Mouse (Mus musculus): ENCODE measurements around the gene Eef1akmt3. TPM values are rescaled to one million over a fixed set of nuclear protein-coding genes. Genes with fewer than 3 reads are reported as not detected.
"Not testable (repeated sequence)": the region's sequence is repeated elsewhere in the genome, so short reads cannot be mapped to it uniquely, and the experiment has no call there.

Eef1akmt3 gene
- polyA plus RNA-seq, 1 experiment from 2014 or later, result 0.29 TPM

- no peak within 1 kb of the TSS for H3K4me2 ChIP-seq (ENCODE audit: low read depth, low read length)
- ATAC-seq (replicated peaks; ENCODE audit: insufficient number of reproducible peaks, low FRiP score, low TSS enrichment, low read depth) (no peak), DNase-seq (ENCODE audit: low spot score) (no peak)
- H3K4me3 ChIP-seq (ENCODE audit: low read depth, low read length), result no peak within 1 kb of the TSS
- no peaks in the 10 kb centered on the region for H3K9me3 ChIP-seq (replicated peaks; ENCODE audit: control insufficient read depth, low read length)
- H3K9ac ChIP-seq (replicated peaks; ENCODE audit: low read length), result no peak within 1 kb of the TSS
- peaks cover 4% of the 10 kb centered on the region for H3K4me1 ChIP-seq (ENCODE audit: control insufficient read depth, insufficient read depth, low read length)
- 63% methylated on average over 9 of the region's 9 CpGs for WGBS
- no peak within 1 kb of the TSS for H3K27ac ChIP-seq (replicated peaks; ENCODE audit: low read depth, low read length)
- H3K27me3 ChIP-seq (ENCODE audit: control insufficient read depth, insufficient read depth, low read length), result peaks cover 18% of the 10 kb centered on the region
- no peaks in the 10 kb centered on the region for H3K36me3 ChIP-seq (replicated peaks; ENCODE audit: control insufficient read depth, insufficient read depth, low read depth, low read length)
Measured at GRCm38 (mm10) chr10:127075080-127075479, 33.8 kb upstream of the Eef1akmt3 start, which contains the start of gene Agap2. Gene Agap2, plus strand, starts transcription at chr10:127075284.

GRCm38 (mm10) chr10:127073981-127074380 is 32.7 kb upstream of the Eef1akmt3 start:
- Histone ChIP-seq H3K9me3 (replicated peaks; ENCODE audit: control insufficient read depth, low read length) (no peaks in the 10 kb centered on the region), H3K4me3 (ENCODE audit: low read depth, low read length) (no peak overlapping the region), H3K27me3 (ENCODE audit: control insufficient read depth, insufficient read depth, low read length) (peaks cover 7% of the 10 kb centered on the region), H3K4me1 (ENCODE audit: control insufficient read depth, insufficient read depth, low read length) (peaks cover 2% of the 10 kb centered on the region; the same call in 1 of the 2 replicates), H3K36me3 (replicated peaks; ENCODE audit: control insufficient read depth, insufficient read depth, low read depth, low read length) (no peaks in the 10 kb centered on the region), H3K9ac (replicated peaks; ENCODE audit: low read length) (no peak overlapping the region), H3K4me2 (ENCODE audit: low read depth, low read length) (no peak overlapping the region), H3K27ac (replicated peaks; ENCODE audit: low read depth, low read length) (no peak overlapping the region)
- 95% methylated on average over 1 of the region's 1 CpGs for WGBS
- no peak for ATAC-seq (replicated peaks; ENCODE audit: insufficient number of reproducible peaks, low FRiP score, low TSS enrichment, low read depth)
- DNase-seq (ENCODE audit: low spot score), result no peak

- not testable (repeated sequence) for H3K4me3 ChIP-seq (ENCODE audit: low read depth, low read length); H3K9me3 ChIP-seq (replicated peaks; ENCODE audit: control insufficient read depth, low read length); H3K27ac ChIP-seq (replicated peaks; ENCODE audit: low read depth, low read length); H3K9ac ChIP-seq (replicated peaks; ENCODE audit: low read length); ATAC-seq (replicated peaks; ENCODE audit: insufficient number of reproducible peaks, low FRiP score, low TSS enrichment, low read depth); DNase-seq (ENCODE audit: low spot score); H3K4me1 ChIP-seq (ENCODE audit: control insufficient read depth, insufficient read depth, low read length); H3K4me2 ChIP-seq (ENCODE audit: low read depth, low read length); H3K36me3 ChIP-seq (replicated peaks; ENCODE audit: control insufficient read depth, insufficient read depth, low read depth, low read length); H3K27me3 ChIP-seq (ENCODE audit: control insufficient read depth, insufficient read depth, low read length)
- 77% methylated on average over 2 of the region's 2 CpGs for WGBS
Measured at GRCm38 (mm10) chr10:127072969-127073368, 31.7 kb upstream of the Eef1akmt3 start.

- ATAC-seq (replicated peaks; ENCODE audit: insufficient number of reproducible peaks, low FRiP score, low TSS enrichment, low read depth); H3K4me3 ChIP-seq (ENCODE audit: low read depth, low read length); H3K27ac ChIP-seq (replicated peaks; ENCODE audit: low read depth, low read length); H3K9ac ChIP-seq (replicated peaks; ENCODE audit: low read length); DNase-seq (ENCODE audit: low spot score); H3K4me2 ChIP-seq (ENCODE audit: low read depth, low read length); H3K4me1 ChIP-seq (ENCODE audit: control insufficient read depth, insufficient read depth, low read length); H3K27me3 ChIP-seq (ENCODE audit: control insufficient read depth, insufficient read depth, low read length); H3K36me3 ChIP-seq (replicated peaks; ENCODE audit: control insufficient read depth, insufficient read depth, low read depth, low read length); H3K9me3 ChIP-seq (replicated peaks; ENCODE audit: control insufficient read depth, low read length): not testable (repeated sequence)
- WGBS, result 86% methylated on average over 4 of the region's 4 CpGs
Measured at GRCm38 (mm10) chr10:127072270-127072669, 31.0 kb upstream of the Eef1akmt3 start.

- H3K9ac ChIP-seq (replicated peaks; ENCODE audit: low read length), result peak overlapping the region; percentile 67
Measured at GRCm38 (mm10) chr10:127071203-127071602, 29.9 kb upstream of the Eef1akmt3 start.

GRCm38 (mm10) chr10:127070190-127071121 is 29.1 kb upstream of the Eef1akmt3 start, which contains the start of gene Tspan31:
Gene Tspan31, minus strand, starts transcription at chr10:127070264.
- peak; percentile 97 for DNase-seq (ENCODE audit: low spot score)
- Histone ChIP-seq H3K27me3 (ENCODE audit: control insufficient read depth, insufficient read depth, low read length) (no peaks in the 10 kb centered on the region; the same call in 1 of the 2 replicates), H3K9me3 (replicated peaks; ENCODE audit: control insufficient read depth, low read length) (no peaks in the 10 kb centered on the region), H3K4me1 (ENCODE audit: control insufficient read depth, insufficient read depth, low read length) (no peaks in the 10 kb centered on the region; the same call in 1 of the 2 replicates), H3K4me3 (ENCODE audit: low read depth, low read length) (peak within 1 kb of the TSS; percentile 58), H3K36me3 (replicated peaks; ENCODE audit: control insufficient read depth, insufficient read depth, low read depth, low read length) (peaks cover 17% of the 10 kb centered on the region), H3K27ac (replicated peaks; ENCODE audit: low read depth, low read length) (peak within 1 kb of the TSS; percentile 75), H3K4me2 (ENCODE audit: low read depth, low read length) (peak within 1 kb of the TSS; percentile 90), H3K9ac (replicated peaks; ENCODE audit: low read length) (peak within 1 kb of the TSS; percentile 67)
- peak; percentile 85 for ATAC-seq (replicated peaks; ENCODE audit: insufficient number of reproducible peaks, low FRiP score, low TSS enrichment, low read depth)
- WGBS, result 3% methylated on average over 36 of the region's 36 CpGs

More at GRCm38 (mm10) chr10:127071203-127071602, 29.9 kb upstream of the Eef1akmt3 start:
- Histone ChIP-seq H3K4me2 (ENCODE audit: low read depth, low read length) (peak overlapping the region; percentile 57), H3K36me3 (replicated peaks; ENCODE audit: control insufficient read depth, insufficient read depth, low read depth, low read length) (peaks cover 14% of the 10 kb centered on the region), H3K4me1 (ENCODE audit: control insufficient read depth, insufficient read depth, low read length) (no peaks in the 10 kb centered on the region; the same call in 1 of the 2 replicates), H3K27ac (replicated peaks; ENCODE audit: low read depth, low read length) (no peak overlapping the region), H3K4me3 (ENCODE audit: low read depth, low read length) (peak overlapping the region; percentile 58), H3K27me3 (ENCODE audit: control insufficient read depth, insufficient read depth, low read length) (no peaks in the 10 kb centered on the region; the same call in 1 of the 2 replicates), H3K9me3 (replicated peaks; ENCODE audit: control insufficient read depth, low read length) (no peaks in the 10 kb centered on the region)
- DNase-seq (ENCODE audit: low spot score) (no peak), ATAC-seq (replicated peaks; ENCODE audit: insufficient number of reproducible peaks, low FRiP score, low TSS enrichment, low read depth) (no peak)
- 77% methylated on average over 9 of the region's 9 CpGs for WGBS

GRCm38 (mm10) chr10:127069281-127070189 is 28.2 kb upstream of the Eef1akmt3 start:
- ATAC-seq (replicated peaks; ENCODE audit: insufficient number of reproducible peaks, low FRiP score, low TSS enrichment, low read depth), result peak; percentile 66
- Histone ChIP-seq H3K36me3 (replicated peaks; ENCODE audit: control insufficient read depth, insufficient read depth, low read depth, low read length) (peaks cover 24% of the 10 kb centered on the region), H3K9ac (replicated peaks; ENCODE audit: low read length) (peak overlapping the region; percentile 67), H3K4me1 (ENCODE audit: control insufficient read depth, insufficient read depth, low read length) (no peaks in the 10 kb centered on the region; the same call in 1 of the 2 replicates), H3K9me3 (replicated peaks; ENCODE audit: control insufficient read depth, low read length) (no peaks in the 10 kb centered on the region), H3K4me2 (ENCODE audit: low read depth, low read length) (peak overlapping the region; percentile 90), H3K27ac (replicated peaks; ENCODE audit: low read depth, low read length) (peak overlapping the region; percentile 75), H3K4me3 (ENCODE audit: low read depth, low read length) (peak overlapping the region; percentile 58), H3K27me3 (ENCODE audit: control insufficient read depth, insufficient read depth, low read length) (no peaks in the 10 kb centered on the region)
- DNase-seq (ENCODE audit: low spot score), result peak; percentile 80
- WGBS, result 7% methylated on average over 30 of the region's 30 CpGs
